Mouse (Mus musculus): ENCODE measurements around the gene Arhgap40. TPM values are rescaled to one million over a fixed set of nuclear protein-coding genes. Genes with fewer than 3 reads are reported as not detected.

The Arhgap40 gene
- polyA plus RNA-seq (2017; shearing (Covaris generic)), result not detected

DNA sequence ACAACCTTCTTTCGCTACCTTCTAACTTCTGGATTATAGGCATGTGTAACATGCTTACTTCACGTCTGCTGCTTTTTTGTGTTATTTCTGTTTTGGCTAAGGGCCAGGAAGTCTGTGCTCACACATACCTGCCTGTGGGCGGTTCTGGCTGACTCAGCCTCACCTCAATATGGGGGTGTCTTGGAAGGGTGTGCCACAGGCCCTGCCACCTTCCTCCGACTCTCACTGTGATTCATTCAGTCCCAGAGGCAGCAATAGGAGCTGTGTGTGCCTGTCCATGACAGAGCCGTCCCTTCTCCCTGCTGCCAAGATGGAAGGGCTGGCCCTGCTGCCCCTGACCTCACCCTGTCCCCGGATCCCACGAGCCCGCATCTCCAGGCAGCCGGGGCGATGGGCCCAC is at the start of gene Arhgap40:
Arhgap40 (plus strand) TSS at position 269 of the 400 bp plus-strand sequence.

GRCm38 (mm10) chr2:158501836-158502812 is 10.5 kb upstream of the Arhgap40 start, which contains the start of gene Adig:
TSS of gene Adig (plus strand) at chr2:158502612.

Other genes starting within 250 kb of the Arhgap40 start
- under 1 TPM; 0.14 to 0.37 TPM for gene Lbp, start 206.3 kb upstream of the Arhgap40 start, polyA plus RNA-seq (2017; shearing (Covaris generic))
- gene Snhg11, start 137.2 kb upstream of the Arhgap40 start, polyA plus RNA-seq (2017; shearing (Covaris generic)), result under 1 TPM in 1 of 2 experiments, not detected in 1; 0.47 TPM
- 10 to 100 TPM; 29.2 to 33.8 TPM for gene Ralgapb, start 102.9 kb upstream of the Arhgap40 start, polyA plus RNA-seq (2017; shearing (Covaris generic))
- gene Adig, start 10.2 kb upstream of the Arhgap40 start, polyA plus RNA-seq (2017; shearing (Covaris generic)), result not detected
- not detected for gene Slc32a1, start 98.0 kb downstream of the Arhgap40 start, polyA plus RNA-seq (2017; shearing (Covaris generic))
- 10 to 100 TPM; 31.4 to 37.3 TPM for gene Actr5, start 112.1 kb downstream of the Arhgap40 start, polyA plus RNA-seq (2017; shearing (Covaris generic))
- 10 to 100 TPM; 29.3 to 47.6 TPM for gene Ppp1r16b, start 152.6 kb downstream of the Arhgap40 start, polyA plus RNA-seq (2017; shearing (Covaris generic))

Data from activated CD4-positive, CD25-positive, alpha-beta regulatory T cell (primary cell).